Mouse (Mus musculus) lung, adult 2 months (tissue): ENCODE results near the gene Alkal2.

ENCODE experiments used
- CTCF ChIP-seq: fragments of 200-500 bp; IDR thresholded peaks from 2 replicates; pipeline ENCODE4 v1.5.1; 2011; ENCODE audit warnings: mild to moderate bottlenecking, low read length, control low read depth; ENCODE audit not compliant: insufficient read depth
- POLR2A ChIP-seq: fragments of 200-500 bp; IDR thresholded peaks from 2 replicates; pipeline ENCODE4 v1.6.1; 2011; ENCODE audit warnings: low read depth, mild to moderate bottlenecking, control low read depth, low read length, borderline replicate concordance; ENCODE audit errors: extremely low read depth

GRCm38 (mm10) chr12:30865781-30866180 lies 18.3 kb upstream of the Alkal2 start:
- TF ChIP-seq POLR2A (no peak), CTCF (no peak)
